Mouse (Mus musculus) lung, adult 2 months (tissue): ENCODE measurements around the gene Ppara.

Source experiments
- CTCF ChIP-seq: fragments of 200-500 bp; IDR thresholded peaks from 2 replicates; pipeline ENCODE4 v1.5.1; 2011; ENCODE audit warnings: mild to moderate bottlenecking, low read length, control low read depth; ENCODE audit not compliant: insufficient read depth
- POLR2A ChIP-seq: fragments of 200-500 bp; IDR thresholded peaks from 2 replicates; pipeline ENCODE4 v1.6.1; 2011; ENCODE audit warnings: low read depth, mild to moderate bottlenecking, control low read depth, low read length, borderline replicate concordance; ENCODE audit errors: extremely low read depth

DNA sequence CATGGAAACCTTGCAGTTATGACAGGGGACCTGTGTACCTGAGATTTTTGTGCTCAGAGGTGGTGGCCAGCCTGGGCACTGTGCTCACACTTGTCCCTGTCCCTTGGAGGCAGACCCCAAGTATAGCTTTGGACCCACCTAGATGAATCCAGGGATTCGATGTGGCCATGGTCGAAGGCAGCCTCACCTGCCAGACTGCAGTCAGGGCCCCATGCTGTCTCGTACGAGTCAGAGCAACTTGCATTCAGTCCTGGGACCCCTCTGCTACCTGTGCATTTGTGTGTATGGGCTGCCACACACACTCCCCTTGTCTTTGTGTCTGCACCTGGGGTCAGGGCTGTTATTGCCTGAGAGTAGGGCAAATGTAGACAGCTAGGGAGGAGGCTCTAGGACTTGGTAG, 39.5 kb upstream of the Ppara start:
- TF ChIP-seq CTCF (no peak), POLR2A (no peak)
